Mouse (Mus musculus) adrenal gland, adult 18-20 months (tissue): ENCODE results near the gene Accsl. TPM values are rescaled to one million over a fixed set of nuclear protein-coding genes. Genes with fewer than 3 reads are reported as not detected.

Experiments
- DNase-seq, 2 experiments: peaks; one replicate each; pipeline ENCODE4 v3.0.0; 2021 to 2022; ENCODE audit warnings: low spot score in 2 of 2
- total RNA-seq, 2 experiments: library from RNA; stranded (reverse); gene quantifications; 1 replicate in 1 of 2; 2 replicates in 1 of 2; pipeline ENCODE4 v1.2.3; 2021

Accsl gene
- total RNA-seq, 2 experiments from 2014 or later = 0.40 to 0.74 TPM

DNA sequence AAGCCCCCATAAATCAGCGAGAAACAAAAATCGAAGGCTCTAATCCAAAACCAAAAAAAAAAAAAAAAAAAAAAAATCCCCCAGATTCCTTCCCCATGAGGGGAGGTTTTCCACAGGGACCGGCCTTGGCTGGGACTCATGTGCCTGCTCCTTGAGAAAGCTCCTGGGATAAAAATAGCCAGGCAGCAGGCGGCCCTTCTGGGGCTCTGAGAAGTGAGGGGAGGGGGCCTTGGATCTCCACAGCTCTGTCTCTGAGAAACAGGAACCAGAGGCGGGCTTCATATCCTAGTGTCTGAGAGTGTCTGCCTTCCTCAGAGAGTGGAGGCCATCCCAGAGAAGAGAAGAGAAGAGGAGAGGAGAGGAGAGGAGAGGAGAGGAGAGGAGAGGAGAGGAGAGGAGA, 8.0 kb upstream of the Accsl start:
- no peak for DNase-seq

DNA sequence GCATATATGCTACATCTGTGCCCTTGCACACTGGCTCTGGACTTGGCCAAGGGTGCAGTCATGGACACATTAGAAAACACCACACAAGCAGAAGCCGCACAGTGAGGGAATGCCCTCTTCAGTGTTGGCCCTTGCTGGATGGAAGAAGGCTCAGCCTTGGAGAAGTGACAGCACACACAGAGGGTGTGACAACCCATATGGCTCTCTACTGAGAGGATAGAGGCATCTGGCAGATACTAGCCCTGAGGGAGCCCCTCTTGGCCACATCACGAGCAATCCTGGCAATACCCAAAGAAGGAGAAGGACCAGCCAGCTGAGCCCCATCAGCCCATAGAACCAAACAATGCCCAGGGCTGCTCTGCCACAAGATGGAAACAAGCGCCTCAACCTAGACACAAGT, 5.6 kb upstream of the Accsl start:
- DNase-seq = no peak

DNA sequence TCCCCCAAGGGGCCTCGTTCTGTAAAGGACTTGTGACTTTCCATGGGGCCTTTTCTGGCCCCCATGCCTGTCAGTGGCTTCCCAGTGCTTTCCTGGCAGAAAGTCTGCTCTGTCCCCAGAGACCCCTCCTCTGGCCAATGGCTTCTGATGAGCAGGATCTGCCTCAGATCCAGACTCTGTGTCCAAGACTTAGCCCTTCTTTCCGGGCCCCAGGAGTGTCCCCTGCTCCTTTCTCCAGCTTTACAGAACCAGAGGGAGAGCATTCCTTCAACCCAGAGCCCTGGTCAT, 5.2 kb upstream of the Accsl start:
- DNase-seq = no peak

DNA sequence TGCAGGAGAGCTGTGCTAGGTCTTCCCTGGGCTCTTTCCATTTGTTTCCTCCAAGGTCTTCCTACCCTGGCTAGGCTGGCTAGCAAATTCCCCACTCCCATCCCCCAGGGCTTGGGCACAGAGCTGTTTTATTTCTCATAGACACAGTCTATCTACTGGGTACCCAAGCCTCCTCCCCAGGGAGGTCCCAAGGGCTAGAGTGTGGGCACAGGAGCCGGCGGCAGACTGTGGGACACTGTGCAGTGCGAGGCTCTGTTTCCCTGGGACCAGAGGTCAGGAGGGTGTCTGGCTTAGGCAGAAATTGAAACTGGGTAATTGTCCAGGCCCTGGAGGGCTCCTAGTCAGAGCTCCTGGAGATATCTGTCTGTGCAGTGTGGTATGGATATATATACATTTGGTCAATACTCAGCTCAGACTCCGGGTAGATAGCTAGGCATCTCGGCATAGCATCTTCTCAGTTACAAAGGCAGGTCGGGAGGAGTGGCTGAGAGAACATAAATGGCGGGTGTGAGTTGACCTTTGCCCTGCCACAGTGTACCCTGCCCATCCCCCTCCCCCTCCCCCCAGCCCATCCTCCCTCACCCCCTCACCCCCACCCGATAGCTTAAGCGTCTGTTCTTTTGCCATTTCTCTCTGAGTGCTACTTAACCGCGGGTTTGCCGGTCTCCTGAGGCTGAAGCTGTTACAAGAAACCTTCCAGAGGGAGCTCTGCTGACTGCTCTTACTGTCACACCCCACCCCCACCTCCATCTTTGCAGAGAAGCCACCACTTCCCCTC, 4.7 kb upstream of the Accsl start:
- DNase-seq = no peak

DNA sequence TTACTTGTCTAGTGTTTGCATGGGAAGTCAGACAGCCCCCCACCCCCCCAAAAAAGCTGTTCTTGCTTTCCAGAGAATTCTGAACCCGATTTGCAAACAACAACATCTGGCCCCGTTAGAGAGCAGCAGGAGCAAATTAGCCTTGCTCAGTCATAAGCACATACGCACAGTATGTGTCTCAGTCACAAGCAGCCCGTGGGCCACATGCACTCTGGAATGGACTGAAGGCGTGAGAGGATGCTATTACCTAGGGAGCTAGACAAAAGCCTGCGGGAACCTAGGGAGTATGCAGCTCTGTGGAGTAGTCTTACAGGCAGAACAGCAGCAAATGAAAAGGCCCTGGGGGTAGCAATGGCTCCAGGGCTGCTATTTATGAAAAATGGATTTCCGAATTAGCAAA, 3.3 kb upstream of the Accsl start:
- no peak for DNase-seq

DNA sequence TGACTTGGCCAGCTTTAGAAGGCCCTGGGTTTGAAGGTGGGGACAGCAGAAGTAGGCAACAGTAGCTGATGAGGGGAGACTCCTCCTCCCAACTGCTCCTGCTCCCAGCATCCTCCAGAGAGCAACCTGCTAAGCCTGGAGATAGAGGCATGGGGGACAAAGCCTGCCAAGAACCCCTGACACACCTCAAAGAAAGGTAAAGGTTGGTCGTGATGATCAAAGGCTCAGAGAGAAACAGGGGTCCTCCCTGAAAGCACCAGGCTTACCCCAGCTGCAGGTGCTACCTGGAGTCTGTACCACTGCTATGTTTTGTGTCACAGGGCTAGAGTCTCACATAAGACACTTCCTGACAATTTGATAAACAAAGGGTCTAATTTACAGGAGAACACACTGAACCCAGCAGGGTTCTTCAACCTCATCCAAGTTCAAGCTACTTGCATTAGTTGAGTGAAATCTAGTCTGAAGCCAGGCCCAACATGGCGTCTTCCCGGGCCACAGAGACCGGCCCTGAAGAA, 2.5 kb upstream of the Accsl start:
- DNase-seq = no peak

DNA sequence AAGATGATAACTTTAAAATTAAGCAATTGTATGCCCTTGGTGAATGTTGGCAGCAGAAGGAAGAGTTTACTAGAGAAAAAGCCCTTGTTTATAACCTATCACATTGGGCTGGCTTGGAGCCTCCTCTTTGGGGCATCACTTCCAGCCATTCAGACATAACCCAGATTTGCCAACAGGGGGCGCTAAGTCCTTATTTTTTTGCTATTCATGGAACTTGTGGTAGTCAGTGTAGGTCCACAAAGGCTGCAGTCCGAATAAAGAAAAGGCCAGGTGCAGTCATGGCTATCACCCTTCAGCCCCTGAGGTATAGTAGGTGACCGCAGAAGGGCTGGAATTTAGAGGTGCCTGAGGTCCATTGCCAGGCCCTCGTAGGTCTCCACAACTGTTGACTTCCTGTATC, 1.9 kb upstream of the Accsl start:
- peak; percentile 74 to 80 for DNase-seq

DNA sequence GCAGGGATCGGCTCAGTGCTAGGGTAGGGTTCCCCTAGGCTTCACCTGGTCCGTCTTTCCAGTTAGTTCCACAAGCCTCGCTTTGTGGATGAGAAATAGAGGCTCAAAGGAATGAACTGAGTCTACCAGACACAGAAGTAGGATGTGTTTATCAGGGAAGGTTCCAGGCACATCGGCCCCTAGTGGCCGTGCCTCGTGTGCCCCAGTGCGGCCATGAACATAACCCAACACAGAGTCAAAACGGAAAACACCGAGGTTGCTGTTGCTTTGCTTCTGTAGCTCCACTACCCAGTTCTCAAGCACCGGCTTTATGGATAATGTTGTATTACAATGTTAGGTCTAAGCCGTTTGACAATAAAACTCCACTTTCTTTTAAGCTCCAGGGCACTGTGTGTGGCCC, 391 bp downstream of the Accsl start:
- DNase-seq = no peak

DNA sequence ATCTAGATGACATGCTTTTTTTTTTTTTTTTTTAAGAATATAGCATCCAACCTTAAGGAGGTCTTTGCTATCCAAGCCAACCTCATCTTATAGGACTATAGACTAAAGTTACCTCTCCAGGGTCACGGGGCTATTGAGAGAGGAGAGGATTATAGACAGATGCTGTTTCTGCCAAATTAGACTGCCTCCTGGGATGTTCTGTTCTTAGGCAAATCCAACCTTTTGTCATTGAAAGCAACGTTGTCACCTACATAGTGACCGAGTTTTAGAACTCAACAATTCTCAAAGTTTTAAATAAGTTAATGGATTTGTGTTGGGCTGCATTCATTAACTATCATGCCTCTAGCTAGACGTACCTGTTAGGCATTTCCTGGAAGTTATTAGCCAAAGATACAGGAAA, 5.7 kb downstream of the Accsl start:
- no peak for DNase-seq

DNA sequence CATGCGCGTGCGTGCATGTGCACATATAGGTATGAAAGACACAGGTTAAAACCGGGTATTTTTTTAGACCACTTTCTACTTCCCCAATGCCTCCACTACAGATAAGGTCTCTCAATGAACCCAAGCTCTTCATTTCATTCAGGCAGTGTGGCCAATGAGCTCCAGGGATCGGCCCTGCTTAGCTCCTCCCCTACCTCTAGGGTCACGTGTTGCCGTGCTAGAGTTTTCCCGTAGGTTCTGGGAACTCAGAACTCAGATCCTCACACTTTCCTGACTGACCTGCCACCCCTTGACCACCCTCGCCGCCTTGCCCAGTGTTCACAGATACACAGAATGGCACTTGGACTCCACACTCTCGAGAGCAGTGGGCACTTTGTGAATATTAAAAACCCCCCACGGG, 10.1 kb downstream of the Accsl start:
- DNase-seq = no peak

DNA sequence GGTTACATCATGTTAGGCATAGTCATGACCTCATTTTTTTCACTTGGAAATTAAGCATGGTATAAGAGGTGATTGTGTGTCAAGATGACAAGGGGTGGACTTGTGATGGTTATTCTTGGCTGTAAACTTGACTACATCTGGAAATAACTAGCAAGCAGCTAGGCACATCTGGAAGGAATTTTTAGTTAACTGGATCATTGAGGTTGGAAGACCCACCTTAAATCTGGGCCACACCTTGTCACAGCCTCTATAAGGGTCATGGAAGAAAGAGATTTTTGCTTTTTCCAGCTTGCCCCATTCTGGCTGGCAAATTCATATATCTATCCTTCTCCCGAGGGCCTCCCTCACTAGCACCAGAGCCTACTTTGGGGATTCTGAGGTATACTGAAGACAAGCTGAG, 17.7 kb downstream of the Accsl start:
- DNase-seq = no peak

DNA sequence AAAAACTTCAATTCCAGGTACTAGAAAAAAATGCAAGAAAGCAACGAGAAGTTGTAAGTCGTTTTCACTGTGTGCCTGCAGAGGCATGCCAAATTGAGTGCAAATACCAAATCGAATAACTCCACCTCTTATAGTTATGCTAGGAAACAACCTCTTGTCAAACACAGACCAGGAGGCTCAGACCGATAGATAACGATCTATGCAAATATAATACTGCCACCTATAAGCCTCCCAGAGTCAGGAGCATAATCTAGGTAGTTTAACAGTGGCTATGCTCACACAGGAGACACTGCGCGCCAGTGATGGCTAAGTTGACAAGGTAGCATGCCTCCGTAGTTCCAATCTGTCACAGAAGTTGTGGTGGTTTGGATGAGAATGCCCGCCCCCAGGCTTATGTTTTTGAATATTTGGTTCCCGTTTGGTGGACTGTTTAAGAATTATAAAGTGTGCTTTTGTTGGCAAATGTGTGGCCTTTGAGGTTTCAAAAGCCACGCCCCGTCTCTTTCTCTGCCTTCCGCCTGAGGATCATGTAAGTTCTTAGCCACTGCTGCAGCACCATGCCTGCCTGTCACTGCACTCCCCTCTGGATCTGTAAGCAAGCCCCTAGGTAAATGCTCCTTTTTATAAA, 18.5 kb downstream of the Accsl start:
- no peak for DNase-seq

DNA sequence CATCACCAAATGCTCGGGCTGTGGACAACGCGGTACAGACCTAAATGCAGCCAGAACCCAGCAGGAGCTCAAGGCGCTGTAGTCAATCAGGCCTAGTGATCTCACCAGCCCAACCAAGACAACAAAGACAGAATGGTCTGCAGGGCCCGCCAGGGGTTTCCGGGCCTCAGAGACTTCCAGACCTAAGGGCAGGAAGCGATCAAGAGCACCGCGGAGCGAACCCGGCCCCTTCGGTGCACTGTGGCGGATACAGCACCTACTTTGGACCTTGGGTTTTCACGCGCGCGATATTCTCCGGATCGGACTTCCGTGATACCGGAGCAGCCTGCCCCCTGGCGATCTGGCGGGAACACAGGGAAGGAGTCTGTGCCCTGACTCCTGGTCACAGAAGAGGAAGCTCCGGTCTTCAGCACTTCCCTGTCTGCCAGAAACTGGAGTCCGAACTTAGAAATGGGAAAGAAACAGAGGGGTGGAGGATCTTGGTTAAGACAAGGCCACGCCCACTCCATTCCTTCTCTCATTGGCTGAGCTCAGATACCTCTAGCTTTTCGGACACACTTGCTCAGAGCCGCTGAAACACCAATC, 19.4 kb downstream of the Accsl start, which contains the start of gene Accs:
Accs (minus strand) TSS at position 439 of the 585 bp plus-strand sequence.
- peak; percentile 69 to 73 for DNase-seq

DNA sequence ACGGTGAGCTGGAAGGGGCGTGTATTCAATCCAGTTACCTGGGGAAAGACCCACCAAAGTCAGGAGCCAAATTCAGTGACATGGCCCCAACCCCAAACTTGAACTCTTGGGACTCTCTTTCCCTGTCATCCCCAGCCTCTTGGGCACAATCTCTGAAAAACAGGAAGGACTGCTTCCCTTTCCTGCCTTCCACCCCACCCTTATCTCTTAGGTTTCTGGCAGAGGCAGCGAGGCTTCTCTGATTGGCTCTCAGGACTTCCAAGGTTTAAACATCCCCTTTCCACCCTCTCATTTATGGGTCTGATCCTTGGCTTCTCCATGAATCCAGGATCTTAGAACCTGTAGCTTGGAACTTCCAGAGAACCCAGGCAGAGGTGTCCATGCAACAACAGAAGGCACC, 27.6 kb downstream of the Accsl start:
- DNase-seq = no peak

DNA sequence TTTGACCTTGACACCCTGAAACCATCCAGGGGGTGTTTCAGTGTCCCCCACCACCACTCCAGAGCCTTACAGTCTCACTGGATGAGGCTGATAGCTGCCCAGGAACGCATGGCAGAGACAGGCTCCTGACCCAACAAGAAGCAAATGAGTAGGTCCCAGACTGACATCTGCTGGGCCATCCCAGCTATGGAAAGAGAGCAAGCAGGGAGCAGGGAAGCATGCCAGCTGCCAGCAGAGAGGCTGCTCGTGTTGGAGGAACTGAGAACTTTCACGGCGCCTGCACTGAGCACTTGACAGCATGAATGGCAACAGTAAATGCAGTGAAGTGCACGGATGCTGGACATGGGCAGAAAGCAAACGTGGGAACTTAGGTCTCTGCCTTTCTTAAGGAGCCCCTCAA, 28.8 kb downstream of the Accsl start:
- no peak for DNase-seq

DNA sequence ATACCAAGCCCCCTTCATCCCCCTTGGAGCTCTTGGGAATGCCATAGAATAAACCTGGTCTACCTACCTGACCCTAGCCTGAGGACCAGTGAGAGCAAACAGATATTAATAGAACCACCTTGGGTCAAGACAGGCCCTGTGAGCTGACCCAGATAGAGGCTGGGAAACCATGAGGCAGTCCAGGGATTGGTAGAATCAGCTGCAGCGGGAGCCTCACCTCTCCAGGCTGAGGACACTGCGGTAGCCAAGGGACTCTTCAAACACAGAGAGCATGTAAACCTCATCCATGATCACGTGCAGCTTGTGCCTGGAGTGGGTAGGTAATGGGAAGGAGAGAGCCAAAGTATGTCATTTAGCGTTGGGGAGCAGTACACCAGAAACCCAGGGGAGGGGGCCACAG, 30.0 kb downstream of the Accsl start:
- DNase-seq = no peak

DNA sequence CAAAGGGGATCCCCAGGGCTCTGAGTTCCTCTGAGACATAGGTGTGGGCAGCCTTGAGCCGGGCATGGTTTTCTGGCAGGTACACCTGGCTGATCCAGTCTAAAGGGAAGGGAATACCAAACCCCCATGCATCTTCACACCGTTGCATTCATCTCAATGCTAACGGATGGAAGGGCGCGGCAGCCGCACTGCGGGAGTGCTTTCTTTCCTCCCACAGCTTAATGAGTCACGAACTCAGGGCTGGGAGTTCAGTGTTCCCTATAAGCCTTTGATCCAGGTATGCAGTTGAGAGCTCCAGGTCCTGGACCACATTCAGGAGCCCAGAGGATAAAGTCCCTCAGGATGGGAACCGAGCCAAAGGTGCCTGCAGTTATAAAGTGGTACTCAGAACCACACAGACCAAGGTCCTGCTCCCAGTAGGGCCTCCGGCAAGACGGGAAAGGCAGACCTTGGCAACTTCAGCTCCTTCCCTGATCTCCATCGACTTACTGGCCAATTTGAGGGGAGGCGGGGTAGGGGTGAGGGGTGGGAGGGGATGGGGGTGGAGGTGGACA, 32.6 kb downstream of the Accsl start:
- no peak for DNase-seq

DNA sequence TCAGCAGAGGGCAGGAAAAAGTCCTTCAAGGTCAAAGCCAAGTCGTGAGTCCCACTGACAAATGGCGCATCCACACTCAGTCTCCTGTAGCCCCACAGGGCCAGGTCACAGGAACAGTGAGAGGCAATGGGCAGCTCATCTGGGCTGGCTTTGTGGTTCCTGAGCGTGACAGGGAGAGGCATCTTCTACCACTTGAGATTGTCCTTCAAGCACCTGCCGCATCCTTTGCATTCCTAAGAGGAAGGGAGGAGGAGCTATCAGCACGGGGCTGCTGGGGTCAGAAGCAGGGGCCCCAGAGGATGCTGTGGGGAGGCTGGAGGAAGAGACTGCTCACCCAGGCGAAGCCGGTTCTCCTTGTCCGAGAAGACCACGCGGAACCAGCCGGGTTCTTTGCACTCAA, 33.4 kb downstream of the Accsl start:
- DNase-seq = no peak

DNA sequence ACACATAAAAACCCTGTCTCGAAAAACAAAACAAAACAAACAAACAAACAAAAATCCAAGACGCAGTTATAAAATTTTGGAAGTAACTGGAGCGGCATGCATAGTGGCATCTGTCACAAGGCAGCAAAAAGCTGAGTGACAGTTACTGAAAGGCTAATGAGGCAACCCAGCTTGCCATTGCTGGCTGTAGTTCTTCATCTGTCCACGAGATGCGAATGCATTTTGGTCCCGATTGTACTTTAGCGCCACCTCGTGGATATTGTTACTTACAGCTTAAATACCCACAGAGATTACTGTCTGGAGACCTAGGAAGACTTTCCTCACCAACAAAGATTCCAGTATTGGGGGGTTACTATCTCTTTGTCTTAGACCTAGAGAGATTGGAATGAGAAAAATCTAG, 45.4 kb downstream of the Accsl start:
- DNase-seq = peak in 1 of 2 experiments; percentile 56

DNA sequence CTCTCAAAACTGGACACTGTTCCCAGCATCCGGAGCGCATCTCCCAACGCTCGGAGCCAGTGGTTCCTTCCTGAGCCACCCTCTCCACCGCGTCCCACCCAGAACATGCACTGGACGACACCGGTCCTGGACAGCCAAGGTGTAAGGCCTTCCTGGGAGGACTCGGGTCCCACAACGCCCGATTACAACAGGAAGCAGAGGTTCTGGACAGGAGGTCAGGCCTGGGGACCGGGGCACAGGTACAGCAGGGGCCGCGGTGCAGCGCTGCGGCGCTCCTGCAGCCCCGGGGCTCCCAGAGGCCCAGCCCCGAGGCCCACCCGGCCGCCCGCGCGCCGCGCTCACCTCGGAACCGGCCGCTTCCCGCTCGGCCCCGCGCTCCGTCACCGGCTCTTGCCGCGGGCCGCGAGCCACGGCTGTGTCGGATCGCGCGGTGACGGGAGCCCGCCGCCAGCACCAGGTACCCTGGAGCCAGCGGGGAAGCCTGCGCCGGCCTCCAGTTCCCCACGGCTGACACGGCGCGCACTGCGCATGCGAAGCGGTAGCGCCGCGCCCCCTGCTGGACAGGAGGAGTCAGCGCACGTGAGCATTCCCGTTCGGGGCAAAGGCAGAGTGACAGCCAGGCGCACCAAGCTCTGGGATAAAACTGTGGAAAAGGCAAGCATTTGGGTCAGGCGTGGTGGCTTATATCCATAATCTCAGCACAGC, 46.8 kb downstream of the Accsl start, which contains the start of gene Ext2:
Ext2 (minus strand) TSS at position 524 of the 705 bp plus-strand sequence.
- peak; percentile 95 to 96 for DNase-seq

DNA sequence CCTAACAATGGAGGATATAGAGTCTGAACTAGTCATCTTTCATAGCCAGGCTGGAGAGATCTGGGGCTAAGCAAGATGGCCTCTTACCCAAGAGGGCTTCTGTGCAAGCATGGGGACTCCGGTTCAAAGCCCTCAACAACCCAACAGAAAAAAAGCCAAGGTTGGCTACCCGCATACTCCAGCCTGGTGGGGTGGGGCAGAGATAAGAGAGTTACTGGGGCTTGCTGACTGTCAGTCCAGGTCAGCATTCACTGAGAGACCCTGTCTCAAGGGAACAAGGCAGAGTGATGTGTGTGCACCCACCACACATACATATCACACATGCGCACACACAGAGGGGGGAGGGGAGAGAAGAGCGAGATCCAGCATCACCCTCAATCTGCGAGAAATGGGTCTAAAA, 51.2 kb downstream of the Accsl start:
- no peak for DNase-seq

DNA sequence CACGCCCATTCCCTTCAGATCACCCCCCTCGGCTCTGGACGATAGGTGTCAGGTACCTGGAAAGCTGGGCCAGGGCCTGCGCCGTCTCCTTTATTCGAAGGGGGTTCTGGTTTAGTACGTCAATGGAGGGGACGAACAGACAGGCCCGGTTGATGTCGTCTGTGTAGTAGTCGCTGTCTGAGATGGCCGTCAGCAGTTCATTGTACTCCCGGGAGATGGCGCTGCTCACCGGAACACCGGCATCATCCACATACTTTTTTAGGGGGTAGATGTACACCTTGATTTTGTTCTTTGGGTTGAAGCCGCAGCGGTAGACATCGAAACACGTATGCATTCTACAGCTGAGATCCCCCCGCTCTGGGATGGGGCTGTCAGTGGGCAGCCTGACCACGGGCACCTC, 55.6 kb downstream of the Accsl start:
- no peak for DNase-seq
